Mouse (Mus musculus): ENCODE results near the gene Ctrc.

Ctrc gene

GRCm38 (mm10) chr4:141866933-141867490 is 20.9 kb upstream of the Ctrc start:
- DNase-seq (ENCODE audit: low read depth, low spot score) = no peak

- no peak for DNase-seq (ENCODE audit: low read depth, low spot score)
Observed at GRCm38 (mm10) chr4:141865600-141865999, 19.4 kb upstream of the Ctrc start.

GRCm38 (mm10) chr4:141865006-141865405 is 18.8 kb upstream of the Ctrc start:
- DNase-seq (ENCODE audit: low read depth, low spot score) = no peak

GRCm38 (mm10) chr4:141864506-141864905 is 18.3 kb upstream of the Ctrc start:
- no peak for DNase-seq (ENCODE audit: low read depth, low spot score)

GRCm38 (mm10) chr4:141863726-141864280 is 17.6 kb upstream of the Ctrc start:
- DNase-seq (ENCODE audit: low read depth, low spot score) = no peak

GRCm38 (mm10) chr4:141862867-141863266 is 16.7 kb upstream of the Ctrc start:
- no peak for DNase-seq (ENCODE audit: low read depth, low spot score)

- DNase-seq (ENCODE audit: low read depth, low spot score) = no peak
Observed at GRCm38 (mm10) chr4:141861591-141862295, 15.6 kb upstream of the Ctrc start.

- DNase-seq (ENCODE audit: low read depth, low spot score) = no peak
Observed at GRCm38 (mm10) chr4:141860246-141860841, 14.2 kb upstream of the Ctrc start.

GRCm38 (mm10) chr4:141859351-141859750 is 13.2 kb upstream of the Ctrc start:
- DNase-seq (ENCODE audit: low read depth, low spot score) = no peak

GRCm38 (mm10) chr4:141858501-141858900 is 12.3 kb upstream of the Ctrc start:
- no peak for DNase-seq (ENCODE audit: low read depth, low spot score)

GRCm38 (mm10) chr4:141857422-141857930 is 11.3 kb upstream of the Ctrc start:
- DNase-seq (ENCODE audit: low read depth, low spot score) = no peak

GRCm38 (mm10) chr4:141853437-141853836 is 7.3 kb upstream of the Ctrc start:
- no peak for DNase-seq (ENCODE audit: low read depth, low spot score)

GRCm38 (mm10) chr4:141834536-141835095 is 11.5 kb downstream of the Ctrc start:
- no peak for DNase-seq (ENCODE audit: low read depth, low spot score)

GRCm38 (mm10) chr4:141833911-141834310 is 12.2 kb downstream of the Ctrc start:
- peak; percentile 62 for DNase-seq (ENCODE audit: low read depth, low spot score)

- DNase-seq (ENCODE audit: low read depth, low spot score) = no peak
Observed at GRCm38 (mm10) chr4:141831361-141831760, 14.8 kb downstream of the Ctrc start.

GRCm38 (mm10) chr4:141830381-141830780 is 15.8 kb downstream of the Ctrc start:
- no peak for DNase-seq (ENCODE audit: low read depth, low spot score)

- DNase-seq (ENCODE audit: low read depth, low spot score) = no peak
Observed at GRCm38 (mm10) chr4:141828177-141828576, 18.0 kb downstream of the Ctrc start.

GRCm38 (mm10) chr4:141827401-141827800 is 18.8 kb downstream of the Ctrc start:
- no peak for DNase-seq (ENCODE audit: low read depth, low spot score)

- no peak for DNase-seq (ENCODE audit: low read depth, low spot score)
Observed at GRCm38 (mm10) chr4:141826060-141826459, 20.1 kb downstream of the Ctrc start, which contains the start of gene Cela2a. Gene Cela2a (minus strand): TSS chr4:141826160.

- DNase-seq (ENCODE audit: low read depth, low spot score) = no peak
Observed at GRCm38 (mm10) chr4:141822979-141823378, 23.2 kb downstream of the Ctrc start.

GRCm38 (mm10) chr4:141822089-141822488 is 24.1 kb downstream of the Ctrc start:
- DNase-seq (ENCODE audit: low read depth, low spot score) = no peak

GRCm38 (mm10) chr4:141821178-141821577 is 25.0 kb downstream of the Ctrc start:
- no peak for DNase-seq (ENCODE audit: low read depth, low spot score)
